Mouse (Mus musculus): ENCODE measurements at regions not wholly inside any gene's neighbourhood (a gene's known extent, or its start where the extent isn't known, plus 50 kb on each side); places are given as distances from the start of the nearest gene placed in this dataset.
"Not testable (repeated sequence)": the region's sequence is repeated elsewhere in the genome, so short reads cannot be mapped to it uniquely, and the experiment has no call there.

DNA sequence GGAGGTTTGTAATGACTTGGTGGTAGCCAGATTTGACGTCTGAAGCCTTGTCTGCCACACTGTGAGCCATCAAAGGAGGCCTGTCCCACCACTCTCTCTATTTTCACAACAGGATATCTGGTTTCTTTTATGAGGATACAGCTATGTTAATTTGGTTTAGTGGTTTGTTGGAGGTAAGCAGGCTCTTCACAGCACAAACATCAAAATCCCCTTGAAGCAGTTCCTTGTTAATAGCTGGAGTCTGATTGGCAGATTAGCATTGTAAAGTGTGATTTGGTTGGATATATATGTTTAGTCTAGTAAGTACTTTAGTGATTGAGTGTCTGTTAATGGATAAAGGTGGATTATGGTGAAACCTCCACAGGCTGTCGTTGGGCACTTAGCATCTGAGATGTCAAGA is 225.6 kb upstream of the Hand2 start:
- 15% methylated on average over 2 of the region's 2 CpGs for WGBS
- DNase-seq (ENCODE audit: low spot score): peak; percentile 9
- H3K36me3 ChIP-seq (ENCODE audit: control insufficient read depth, insufficient read depth, low read length): no peaks in the 10 kb centered on the region

DNA sequence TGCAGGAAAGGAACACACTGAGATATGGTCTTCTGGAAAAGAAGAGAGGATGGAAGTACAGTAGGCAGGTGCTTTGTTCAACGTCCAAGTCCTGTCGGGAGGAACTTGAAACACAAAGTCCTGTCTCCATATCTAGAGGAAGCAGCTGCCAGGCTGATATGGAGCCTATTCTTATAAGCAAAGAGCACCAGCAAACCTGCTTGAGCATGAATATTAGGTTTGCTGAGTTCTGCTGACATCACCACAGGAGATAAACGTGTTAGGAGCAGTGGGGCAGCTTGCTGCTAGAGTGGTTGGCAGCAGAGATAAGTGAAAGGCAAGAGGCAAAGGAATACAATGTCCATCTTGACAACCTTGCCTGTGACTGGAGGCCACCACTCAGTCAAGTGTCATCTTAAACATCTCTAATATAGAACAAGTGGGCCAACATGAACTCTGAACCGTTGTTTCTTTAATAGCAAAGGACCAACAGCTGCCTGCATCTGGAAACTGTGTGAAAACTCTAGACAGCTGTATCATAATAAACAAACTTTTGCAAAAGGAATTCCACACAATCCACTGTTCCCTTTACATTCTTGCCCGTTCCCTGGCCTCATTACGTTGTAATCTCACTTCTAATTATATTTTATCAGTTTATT is 209.9 kb upstream of the Hand2 start:
- not testable (repeated sequence) for H3K27ac ChIP-seq (replicated peaks; ENCODE audit: low read depth, low read length); H3K9me3 ChIP-seq (ENCODE audit: control insufficient read depth, low read length); H3K4me3 ChIP-seq (replicated peaks; ENCODE audit: low read length); H3K27me3 ChIP-seq (ENCODE audit: control insufficient read depth, insufficient read depth, low read length); H3K4me2 ChIP-seq (replicated peaks; ENCODE audit: low read depth, low read length, severe bottlenecking); H3K9ac ChIP-seq (ENCODE audit: low read depth, low read length, severe bottlenecking); ATAC-seq (ENCODE audit: low FRiP score, low read depth); DNase-seq (ENCODE audit: low spot score); H3K36me3 ChIP-seq (ENCODE audit: control insufficient read depth, insufficient read depth, low read length); H3K4me1 ChIP-seq (ENCODE audit: control insufficient read depth, insufficient read depth, low read length)
- WGBS: 24% methylated on average over 2 of the region's 6 CpGs

More for the DNA sequence above, 225.6 kb upstream of the Hand2 start:
- no peak overlapping the region for H3K4me3 ChIP-seq (replicated peaks; ENCODE audit: low read length)
- no peak overlapping the region for H3K4me2 ChIP-seq (replicated peaks; ENCODE audit: low read depth, low read length, severe bottlenecking)
- H3K9ac ChIP-seq (ENCODE audit: low read depth, low read length, severe bottlenecking): no peak overlapping the region
- ATAC-seq (ENCODE audit: low FRiP score, low read depth): peak; percentile 41
- H3K9me3 ChIP-seq (ENCODE audit: control insufficient read depth, low read length): no peaks in the 10 kb centered on the region
- no peak overlapping the region for H3K27ac ChIP-seq (replicated peaks; ENCODE audit: low read depth, low read length)
- no peaks in the 10 kb centered on the region for H3K27me3 ChIP-seq (ENCODE audit: control insufficient read depth, insufficient read depth, low read length)
- no peak for TF ChIP-seq POLR2A (IDR thresholded peaks at IDR 0.05; ENCODE audit: borderline replicate concordance, extremely low read depth, insufficient read depth, insufficient read length)
- no peaks in the 10 kb centered on the region; the same call in 1 of the 2 replicates for H3K4me1 ChIP-seq (ENCODE audit: control insufficient read depth, insufficient read depth, low read length)

DNA sequence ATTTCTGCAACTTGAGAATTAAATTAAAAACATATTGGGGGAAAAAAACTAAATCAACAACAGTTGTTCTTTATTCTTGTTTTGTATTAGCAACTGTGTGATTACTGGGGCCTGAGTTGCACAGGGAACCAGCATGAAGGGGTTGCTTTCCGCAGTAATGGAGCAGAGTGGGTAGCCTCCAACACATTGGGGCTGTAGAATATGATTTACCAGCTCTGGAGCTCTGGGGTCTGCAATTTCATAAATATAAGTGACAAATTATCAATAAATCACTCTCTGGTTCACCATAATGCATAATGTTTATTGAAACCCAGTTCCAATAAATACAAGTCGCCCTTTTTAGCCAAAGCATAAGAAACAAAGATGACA is 209.4 kb upstream of the Hand2 start:
- 18% methylated on average over 2 of the region's 2 CpGs for WGBS
- Histone ChIP-seq H3K36me3 (ENCODE audit: control insufficient read depth, insufficient read depth, low read length) (no peaks in the 10 kb centered on the region), H3K4me2 (replicated peaks; ENCODE audit: low read depth, low read length, severe bottlenecking) (no peak overlapping the region), H3K4me3 (replicated peaks; ENCODE audit: low read length) (no peak overlapping the region), H3K9me3 (ENCODE audit: control insufficient read depth, low read length) (no peaks in the 10 kb centered on the region), H3K4me1 (ENCODE audit: control insufficient read depth, insufficient read depth, low read length) (no peaks in the 10 kb centered on the region), H3K27ac (replicated peaks; ENCODE audit: low read depth, low read length) (no peak overlapping the region), H3K27me3 (ENCODE audit: control insufficient read depth, insufficient read depth, low read length) (no peaks in the 10 kb centered on the region), H3K9ac (ENCODE audit: low read depth, low read length, severe bottlenecking) (no peak overlapping the region)
- TF ChIP-seq POLR2A (IDR thresholded peaks at IDR 0.05; ENCODE audit: borderline replicate concordance, extremely low read depth, insufficient read depth, insufficient read length): no peak
- ATAC-seq (ENCODE audit: low FRiP score, low read depth) (no peak), DNase-seq (ENCODE audit: low spot score) (no peak)

DNA sequence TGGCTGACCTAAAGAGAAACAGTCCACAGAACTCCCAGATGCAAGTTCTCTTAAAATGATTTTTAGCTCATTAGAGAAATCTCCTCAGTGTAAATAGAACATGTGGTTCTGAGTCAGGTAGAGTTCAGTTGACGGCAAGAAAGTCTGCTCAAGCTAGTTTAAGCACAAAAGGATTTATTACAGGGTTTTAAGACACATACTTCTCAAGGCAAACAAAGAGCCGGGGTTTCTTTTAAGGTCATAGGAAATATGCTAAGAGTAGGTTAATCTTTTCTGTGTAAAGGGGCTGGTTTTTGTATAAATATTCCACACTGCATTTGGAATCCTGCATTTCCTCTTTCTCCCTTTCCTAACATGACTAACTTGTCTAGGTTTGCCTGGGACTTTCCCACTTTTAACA is 206.9 kb upstream of the Hand2 start:
- H3K4me2 ChIP-seq (replicated peaks; ENCODE audit: low read depth, low read length, severe bottlenecking): no peak overlapping the region
- H3K36me3 ChIP-seq (ENCODE audit: control insufficient read depth, insufficient read depth, low read length): no peaks in the 10 kb centered on the region
- H3K4me1 ChIP-seq (ENCODE audit: control insufficient read depth, insufficient read depth, low read length): no peaks in the 10 kb centered on the region
- no peak for ATAC-seq (ENCODE audit: low FRiP score, low read depth)
- H3K9ac ChIP-seq (ENCODE audit: low read depth, low read length, severe bottlenecking): no peak overlapping the region
- no peak for DNase-seq (ENCODE audit: low spot score)
- H3K9me3 ChIP-seq (ENCODE audit: control insufficient read depth, low read length): no peaks in the 10 kb centered on the region
- H3K4me3 ChIP-seq (replicated peaks; ENCODE audit: low read length): no peak overlapping the region
- H3K27me3 ChIP-seq (ENCODE audit: control insufficient read depth, insufficient read depth, low read length): no peaks in the 10 kb centered on the region
- 27% methylated on average over 2 of the region's 2 CpGs for WGBS
- no peak for TF ChIP-seq POLR2A (IDR thresholded peaks at IDR 0.05; ENCODE audit: borderline replicate concordance, extremely low read depth, insufficient read depth, insufficient read length)
- H3K27ac ChIP-seq (replicated peaks; ENCODE audit: low read depth, low read length): no peak overlapping the region

DNA sequence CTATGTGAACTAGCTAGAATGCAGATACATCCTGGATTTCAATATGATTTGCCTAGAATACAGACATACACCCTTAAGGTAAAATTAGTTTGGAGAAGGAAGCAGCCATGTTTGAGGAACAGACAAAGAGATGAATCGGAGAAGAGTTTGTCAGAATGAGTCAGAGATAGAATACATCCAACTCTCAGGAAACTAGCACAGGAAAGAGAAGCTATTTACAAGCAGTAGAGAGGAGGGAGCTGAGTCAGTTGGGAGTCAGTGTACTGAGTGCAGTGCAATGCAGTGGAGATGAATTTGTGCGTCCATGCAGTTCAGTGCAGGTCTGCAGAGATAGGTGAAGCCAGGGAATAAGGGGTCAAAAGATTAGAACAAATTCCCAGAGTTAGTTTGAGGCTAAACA is 205.5 kb upstream of the Hand2 start:
- WGBS: 94% methylated on average over 2 of the region's 2 CpGs
- Histone ChIP-seq H3K4me2 (replicated peaks; ENCODE audit: low read depth, low read length, severe bottlenecking) (no peak overlapping the region), H3K9me3 (ENCODE audit: control insufficient read depth, low read length) (no peaks in the 10 kb centered on the region), H3K9ac (ENCODE audit: low read depth, low read length, severe bottlenecking) (no peak overlapping the region), H3K27me3 (ENCODE audit: control insufficient read depth, insufficient read depth, low read length) (no peaks in the 10 kb centered on the region), H3K27ac (replicated peaks; ENCODE audit: low read depth, low read length) (no peak overlapping the region), H3K36me3 (ENCODE audit: control insufficient read depth, insufficient read depth, low read length) (no peaks in the 10 kb centered on the region), H3K4me3 (replicated peaks; ENCODE audit: low read length) (no peak overlapping the region), H3K4me1 (ENCODE audit: control insufficient read depth, insufficient read depth, low read length) (no peaks in the 10 kb centered on the region)
- DNase-seq (ENCODE audit: low spot score) (no peak), ATAC-seq (ENCODE audit: low FRiP score, low read depth) (no peak)
- no peak for TF ChIP-seq POLR2A (IDR thresholded peaks at IDR 0.05; ENCODE audit: borderline replicate concordance, extremely low read depth, insufficient read depth, insufficient read length)

DNA sequence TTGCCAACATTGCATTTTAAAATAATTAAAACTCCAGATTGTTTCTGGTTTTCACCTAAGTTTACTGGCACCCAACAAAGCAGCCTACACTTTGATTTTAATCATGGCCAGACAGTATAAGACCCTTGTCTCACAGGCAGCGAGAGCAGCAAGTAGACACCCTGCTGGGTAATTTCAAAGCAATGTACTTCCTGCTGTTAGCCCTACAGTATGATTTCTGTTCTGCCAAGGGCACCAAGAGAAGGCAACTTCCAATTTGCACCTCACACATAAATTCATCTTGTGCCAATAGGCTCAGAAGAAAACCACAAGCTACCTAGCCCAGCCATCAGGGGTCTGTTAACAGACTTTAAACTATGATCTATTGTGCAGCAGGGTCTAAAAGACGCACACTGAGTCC is 186.7 kb upstream of the Hand2 start:
- Histone ChIP-seq H3K27ac (replicated peaks; ENCODE audit: low read depth, low read length) (no peak overlapping the region), H3K9me3 (ENCODE audit: control insufficient read depth, low read length) (no peaks in the 10 kb centered on the region), H3K4me3 (replicated peaks; ENCODE audit: low read length) (no peak overlapping the region), H3K36me3 (ENCODE audit: control insufficient read depth, insufficient read depth, low read length) (no peaks in the 10 kb centered on the region), H3K27me3 (ENCODE audit: control insufficient read depth, insufficient read depth, low read length) (no peaks in the 10 kb centered on the region), H3K4me2 (replicated peaks; ENCODE audit: low read depth, low read length, severe bottlenecking) (no peak overlapping the region), H3K4me1 (ENCODE audit: control insufficient read depth, insufficient read depth, low read length) (peaks cover 3% of the 10 kb centered on the region; the same call in 1 of the 2 replicates), H3K9ac (ENCODE audit: low read depth, low read length, severe bottlenecking) (no peak overlapping the region)
- TF ChIP-seq POLR2A (IDR thresholded peaks at IDR 0.05; ENCODE audit: borderline replicate concordance, extremely low read depth, insufficient read depth, insufficient read length): no peak
- DNase-seq (ENCODE audit: low spot score) (no peak), ATAC-seq (ENCODE audit: low FRiP score, low read depth) (no peak)
- WGBS: 16% methylated on average over 2 of the region's 2 CpGs

Measured in limb, embryonic 14.5 days (tissue).